Mouse (Mus musculus): ENCODE data around the gene Pcbp2. TPM values are rescaled to one million over a fixed set of nuclear protein-coding genes. Genes with fewer than 3 reads are reported as not detected.
A peak's percentile ranks its signal among the peaks of the same experiment; 100 is the strongest.

Pcbp2 gene
- polyA plus RNA-seq, 1 experiment from 2014 or later, result 217 TPM

DNA sequence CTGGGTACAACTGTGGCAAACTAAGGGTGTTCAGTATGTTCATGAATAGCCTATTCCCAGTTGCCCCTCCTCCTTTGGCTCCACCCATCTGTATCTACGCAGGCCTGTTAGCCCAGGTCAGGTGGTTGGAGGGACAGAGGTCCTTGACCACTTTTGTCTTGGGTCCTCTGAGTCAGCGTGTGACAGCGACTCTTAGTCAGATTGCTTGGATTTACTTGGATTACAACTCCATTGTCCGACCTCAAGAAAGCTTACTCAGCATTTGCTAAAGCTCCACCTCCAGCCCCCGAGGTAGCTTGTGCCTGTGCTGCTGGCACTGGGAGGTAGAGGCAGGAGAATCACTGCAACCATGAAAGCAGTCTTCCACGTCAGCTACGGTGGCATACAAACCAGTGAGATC lies 19.4 kb upstream of the Pcbp2 start:
- Histone ChIP-seq H3K9me3 (no peaks in the 10 kb centered on the region), H3K9ac (no peak overlapping the region), H3K36me3 (no peaks in the 10 kb centered on the region), H3K4me1 (peaks cover 4% of the 10 kb centered on the region), H3K27me3 (no peaks in the 10 kb centered on the region), H3K4me2 (0 out of 2 replicates have a peak overlapping the region, but pooled peaks have one; percentile 1), H3K4me3 (no peak overlapping the region), H3K27ac (no peak overlapping the region)
- no peak for ATAC-seq (ENCODE audit: borderline replicate concordance, extremely low read depth, low FRiP score, low TSS enrichment)
- WGBS, result 34% methylated on average over 7 of the region's 7 CpGs

- H3K4me3 ChIP-seq, result no peak overlapping the region
- no peaks in the 10 kb centered on the region for H3K36me3 ChIP-seq
- H3K4me1 ChIP-seq, result no peaks in the 10 kb centered on the region; the same call in 1 of the 2 replicates
- H3K9ac ChIP-seq, result no peak overlapping the region
- H3K4me2 ChIP-seq, result no peak overlapping the region
- no peaks in the 10 kb centered on the region for H3K9me3 ChIP-seq
- no peak for ATAC-seq (ENCODE audit: borderline replicate concordance, extremely low read depth, low FRiP score, low TSS enrichment)
- H3K27me3 ChIP-seq, result no peaks in the 10 kb centered on the region
- 70% methylated on average over 26 of the region's 26 CpGs for WGBS
- no peak overlapping the region for H3K27ac ChIP-seq
Observed at GRCm38 (mm10) chr15:102451666-102452430, 18.5 kb upstream of the Pcbp2 start.

DNA sequence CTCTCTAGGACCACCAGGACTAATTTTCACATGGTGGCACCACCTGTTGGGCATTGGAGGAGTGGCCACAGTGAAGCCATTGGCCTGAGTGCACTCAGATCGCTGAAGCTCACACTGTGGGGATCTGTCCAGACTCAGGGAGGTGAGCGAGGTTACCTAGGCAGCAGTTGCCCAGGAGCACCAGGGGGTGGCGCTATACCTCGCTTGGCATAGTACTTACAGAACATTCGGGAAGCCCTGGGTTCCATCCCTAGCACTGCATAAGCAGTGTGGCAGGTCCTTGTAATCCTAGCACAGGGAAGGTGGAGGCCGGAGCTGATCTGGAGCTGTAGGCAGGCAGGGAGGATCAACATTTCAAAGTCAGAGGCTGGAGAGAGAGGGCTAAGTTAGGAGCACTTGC lies 14.3 kb upstream of the Pcbp2 start:
- H3K4me2 ChIP-seq, result no peak overlapping the region

GRCm38 (mm10) chr15:102458050-102458736 lies 12.1 kb upstream of the Pcbp2 start:
- WGBS, result 66% methylated on average over 5 of the region's 5 CpGs
- Histone ChIP-seq H3K36me3 (no peaks in the 10 kb centered on the region), H3K27ac (no peak overlapping the region), H3K27me3 (no peaks in the 10 kb centered on the region), H3K9ac (no peak overlapping the region), H3K4me1 (0 out of 2 replicates have a peak, but pooled peaks cover 3% of the 10 kb centered on the region), H3K9me3 (no peaks in the 10 kb centered on the region), H3K4me3 (peak overlapping the region; percentile 48), H3K4me2 (peak overlapping the region; percentile 73)
- no peak for ATAC-seq (ENCODE audit: borderline replicate concordance, extremely low read depth, low FRiP score, low TSS enrichment)

More for the DNA sequence above, 14.3 kb upstream of the Pcbp2 start:
- H3K9me3 ChIP-seq, result no peaks in the 10 kb centered on the region
- H3K9ac ChIP-seq, result no peak overlapping the region
- no peaks in the 10 kb centered on the region for H3K27me3 ChIP-seq
- no peak overlapping the region for H3K4me3 ChIP-seq
- H3K36me3 ChIP-seq, result no peaks in the 10 kb centered on the region
- 33% methylated on average over 6 of the region's 6 CpGs for WGBS
- peaks cover 3% of the 10 kb centered on the region; the same call in 1 of the 2 replicates for H3K4me1 ChIP-seq
- no peak overlapping the region for H3K27ac ChIP-seq
- no peak for ATAC-seq (ENCODE audit: borderline replicate concordance, extremely low read depth, low FRiP score, low TSS enrichment)

- no peaks in the 10 kb centered on the region for H3K27me3 ChIP-seq
- H3K9ac ChIP-seq, result peak within 1 kb of the TSS; percentile 38
- H3K36me3 ChIP-seq, result no peaks in the 10 kb centered on the region
- WGBS, result 0% methylated on average over 19 of the region's 19 CpGs
- H3K9me3 ChIP-seq, result no peaks in the 10 kb centered on the region
- H3K4me1 ChIP-seq, result 0 out of 2 replicates have a peak, but pooled peaks cover 3% of the 10 kb centered on the region
- H3K4me2 ChIP-seq, result peak within 1 kb of the TSS; percentile 73
- peak within 1 kb of the TSS; percentile 48 for H3K4me3 ChIP-seq
- H3K27ac ChIP-seq, result no peak within 1 kb of the TSS
- peak; percentile 86 for ATAC-seq (ENCODE audit: borderline replicate concordance, extremely low read depth, low FRiP score, low TSS enrichment)
Observed at GRCm38 (mm10) chr15:102458904-102459317, 11.4 kb upstream of the Pcbp2 start, which contains the start of gene Prr13. Gene Prr13, plus strand, starts transcription at chr15:102459028.

DNA sequence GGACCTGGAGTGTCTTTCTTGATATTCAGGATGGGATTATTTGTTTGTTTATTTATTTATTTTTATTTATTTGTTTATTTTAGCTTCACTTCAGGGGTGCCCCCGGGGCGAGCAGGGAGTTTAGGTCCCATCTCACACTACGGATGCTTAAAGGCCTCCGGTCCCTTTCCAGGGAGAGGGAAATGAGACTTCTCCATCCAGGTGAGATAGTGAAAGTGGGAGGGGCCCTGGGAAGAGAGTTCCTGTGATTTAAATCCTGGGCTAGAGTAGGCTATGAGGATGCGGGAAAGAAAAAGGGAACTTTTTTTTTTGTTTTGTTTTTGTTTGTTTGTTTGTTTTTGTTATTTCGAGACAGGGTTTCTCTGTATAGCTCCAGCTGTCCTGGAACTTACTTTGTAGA lies 11.0 kb upstream of the Pcbp2 start:
- H3K27ac ChIP-seq, result no peak overlapping the region
- peak overlapping the region; percentile 38 for H3K9ac ChIP-seq
- H3K4me2 ChIP-seq, result peak overlapping the region; percentile 73
- no peaks in the 10 kb centered on the region for H3K9me3 ChIP-seq
- ATAC-seq (ENCODE audit: borderline replicate concordance, extremely low read depth, low FRiP score, low TSS enrichment), result no peak; the same call in 1 of the 2 replicates
- no peaks in the 10 kb centered on the region for H3K36me3 ChIP-seq
- H3K4me3 ChIP-seq, result peak overlapping the region; percentile 48
- no peaks in the 10 kb centered on the region for H3K27me3 ChIP-seq
- WGBS, result 23% methylated on average over 6 of the region's 6 CpGs
- 0 out of 2 replicates have a peak, but pooled peaks cover 3% of the 10 kb centered on the region for H3K4me1 ChIP-seq

DNA sequence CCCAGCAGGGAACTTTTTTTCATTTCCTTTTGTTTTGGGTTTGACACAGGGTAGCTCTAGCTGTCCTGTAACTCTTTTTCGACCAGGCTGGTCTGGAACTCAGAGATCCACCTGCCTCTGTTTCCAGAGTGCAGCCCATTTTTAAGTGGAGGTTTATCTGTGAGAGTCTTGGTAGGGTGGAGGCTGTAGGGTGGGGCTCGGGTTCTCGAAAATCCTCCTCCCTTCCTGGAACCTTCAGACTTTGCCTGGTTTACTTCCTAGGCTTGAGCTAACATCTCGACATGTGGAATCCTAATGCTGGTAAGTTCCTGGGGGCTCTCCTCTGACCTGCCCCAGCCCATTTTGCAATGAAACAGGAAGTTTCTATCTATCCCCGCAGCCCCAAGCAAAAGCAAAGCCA lies 10.5 kb upstream of the Pcbp2 start:
- Histone ChIP-seq H3K4me2 (peak overlapping the region; percentile 73), H3K27me3 (no peaks in the 10 kb centered on the region), H3K27ac (no peak overlapping the region), H3K4me3 (peak overlapping the region; percentile 48; the same call in 1 of the 2 replicates), H3K9ac (no peak overlapping the region), H3K9me3 (no peaks in the 10 kb centered on the region), H3K36me3 (no peaks in the 10 kb centered on the region), H3K4me1 (0 out of 2 replicates have a peak, but pooled peaks cover 3% of the 10 kb centered on the region)
- ATAC-seq (ENCODE audit: borderline replicate concordance, extremely low read depth, low FRiP score, low TSS enrichment), result no peak
- whole genome bisulfite sequencing, result 45% methylated on average over 5 of the region's 5 CpGs

- Histone ChIP-seq H3K4me1 (0 out of 2 replicates have a peak, but pooled peaks cover 3% of the 10 kb centered on the region), H3K4me3 (no peak overlapping the region), H3K9ac (no peak overlapping the region)
Observed at GRCm38 (mm10) chr15:102460409-102460808, 9.9 kb upstream of the Pcbp2 start.

GRCm38 (mm10) chr15:102460971-102461370 lies 9.4 kb upstream of the Pcbp2 start:
- 52% methylated on average over 4 of the region's 4 CpGs for WGBS
- Histone ChIP-seq H3K9ac (no peak overlapping the region), H3K27ac (no peak overlapping the region)

More at GRCm38 (mm10) chr15:102460409-102460808, 9.9 kb upstream of the Pcbp2 start:
- Histone ChIP-seq H3K27ac (no peak overlapping the region), H3K4me2 (0 out of 2 replicates have a peak overlapping the region, but pooled peaks have one; percentile 4), H3K9me3 (no peaks in the 10 kb centered on the region), H3K27me3 (no peaks in the 10 kb centered on the region), H3K36me3 (no peaks in the 10 kb centered on the region)
- no peak for ATAC-seq (ENCODE audit: borderline replicate concordance, extremely low read depth, low FRiP score, low TSS enrichment)
- 77% methylated on average over 12 of the region's 12 CpGs for WGBS

DNA sequence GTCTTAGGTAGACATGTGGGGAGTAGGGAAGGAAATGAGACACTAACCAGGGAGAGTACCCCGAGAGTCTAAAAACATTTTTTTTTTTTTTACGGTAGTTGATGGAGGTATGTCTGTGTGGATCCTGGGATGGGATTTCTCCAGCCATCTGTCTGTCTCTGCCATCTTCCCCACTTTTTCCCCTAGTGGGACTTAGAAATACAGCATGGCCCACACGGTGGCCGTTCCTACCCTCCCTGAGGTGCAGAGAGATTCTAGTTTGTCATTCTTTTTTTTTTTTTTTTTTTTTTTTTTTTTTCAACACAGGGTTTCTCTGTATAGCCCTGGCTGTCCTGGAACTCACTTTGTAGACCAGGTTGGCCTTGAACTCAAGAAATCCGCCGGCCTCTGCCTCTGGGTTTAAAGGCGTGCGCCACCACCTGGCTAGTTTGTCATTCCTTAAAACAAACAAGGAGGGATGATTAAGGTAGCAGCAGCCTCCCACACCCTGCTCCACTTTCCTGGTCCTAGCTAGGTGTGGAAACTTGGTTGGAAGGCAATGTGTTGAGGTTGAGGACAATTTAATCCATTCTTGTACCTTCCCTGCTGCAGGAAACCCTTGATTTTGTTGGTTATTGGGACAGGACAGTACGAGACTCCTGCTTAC lies 8.8 kb upstream of the Pcbp2 start:
- Histone ChIP-seq H3K27ac (no peak overlapping the region), H3K27me3 (no peaks in the 10 kb centered on the region), H3K36me3 (no peaks in the 10 kb centered on the region), H3K4me1 (0 out of 2 replicates have a peak, but pooled peaks cover 3% of the 10 kb centered on the region), H3K9me3 (no peaks in the 10 kb centered on the region), H3K4me3 (no peak overlapping the region), H3K4me2 (no peak overlapping the region), H3K9ac (no peak overlapping the region)
- ATAC-seq (ENCODE audit: borderline replicate concordance, extremely low read depth, low FRiP score, low TSS enrichment), result no peak
- 77% methylated on average over 9 of the region's 9 CpGs for WGBS

More at GRCm38 (mm10) chr15:102460971-102461370, 9.4 kb upstream of the Pcbp2 start:
- Histone ChIP-seq H3K36me3 (no peaks in the 10 kb centered on the region), H3K9me3 (no peaks in the 10 kb centered on the region), H3K4me2 (0 out of 2 replicates have a peak overlapping the region, but pooled peaks have one; percentile 4), H3K27me3 (no peaks in the 10 kb centered on the region), H3K4me1 (0 out of 2 replicates have a peak, but pooled peaks cover 3% of the 10 kb centered on the region), H3K4me3 (no peak overlapping the region)
- ATAC-seq (ENCODE audit: borderline replicate concordance, extremely low read depth, low FRiP score, low TSS enrichment), result no peak

GRCm38 (mm10) chr15:102463666-102464065 lies 6.7 kb upstream of the Pcbp2 start:
- H3K27me3 ChIP-seq, result no peaks in the 10 kb centered on the region
- H3K36me3 ChIP-seq, result no peaks in the 10 kb centered on the region
- H3K4me1 ChIP-seq, result 0 out of 2 replicates have a peak, but pooled peaks cover 3% of the 10 kb centered on the region
- H3K4me3 ChIP-seq, result no peak overlapping the region
- no peaks in the 10 kb centered on the region for H3K9me3 ChIP-seq
- no peak for ATAC-seq (ENCODE audit: borderline replicate concordance, extremely low read depth, low FRiP score, low TSS enrichment)
- no peak overlapping the region for H3K4me2 ChIP-seq
- no peak overlapping the region for H3K27ac ChIP-seq
- no peak overlapping the region for H3K9ac ChIP-seq
